Mouse (Mus musculus): Measurements from ENCODE around the gene Gata5. TPM values are rescaled to one million over a fixed set of nuclear protein-coding genes. Genes with fewer than 3 reads are reported as not detected.

Gene Gata5
- polyA plus RNA-seq, 1 experiment: not detected

DNA sequence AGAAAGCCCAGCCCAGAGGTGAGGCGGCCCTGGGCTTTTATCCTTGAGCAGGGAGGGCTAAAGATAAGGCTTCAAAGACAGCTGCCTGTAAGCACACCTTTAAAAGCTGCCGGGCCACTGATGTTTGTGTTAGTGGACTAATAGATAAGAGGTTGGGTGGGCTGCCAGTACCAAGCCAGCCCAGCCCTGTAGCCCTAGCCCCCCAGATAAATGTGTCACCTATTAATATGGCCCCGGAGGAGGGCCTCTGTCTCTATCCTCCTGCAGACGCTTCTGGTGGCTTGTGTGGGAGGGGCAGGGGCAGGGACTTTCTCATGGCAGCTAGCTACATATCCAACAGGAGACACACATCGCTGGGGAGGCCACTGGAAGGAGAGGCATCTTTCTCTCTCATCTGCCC lies 33.7 kb downstream of the Gata5 start:
- TF ChIP-seq CEBPB (IDR thresholded peaks at IDR 0.05; ENCODE audit: insufficient read depth, poor library complexity, severe bottlenecking): no peak
- TF ChIP-seq MYOD1 (IDR thresholded peaks at IDR 0.05; ENCODE audit: control insufficient read depth in 1 of 3, insufficient read length in 2 of 3, low read depth in 2 of 3): no peak
- no peak for TF ChIP-seq POLR2AphosphoS2 (IDR thresholded peaks at IDR 0.05; ENCODE audit: insufficient read length, low read depth)
- no peak for TF ChIP-seq TCF12 (IDR thresholded peaks at IDR 0.05; ENCODE audit: insufficient read depth, poor library complexity, severe bottlenecking)
- no peak for TF ChIP-seq TCF3 (IDR thresholded peaks at IDR 0.05; ENCODE audit: insufficient read length, low read depth)
- no peak for TF ChIP-seq USF1 (IDR thresholded peaks at IDR 0.05; ENCODE audit: low read depth)
- TF ChIP-seq MYOG (IDR thresholded peaks at IDR 0.05; ENCODE audit: control insufficient read depth in 1 of 3, insufficient read depth in 1 of 3, insufficient read length in 2 of 3, low read depth in 2 of 3): no peak
- TF ChIP-seq REST (IDR thresholded peaks at IDR 0.05; ENCODE audit: insufficient read depth, insufficient read length): no peak
- no peak for TF ChIP-seq MAX (IDR thresholded peaks at IDR 0.05; ENCODE audit: low read depth)
- TF ChIP-seq E2F4 (IDR thresholded peaks at IDR 0.05; ENCODE audit: insufficient read depth): no peak
- TF ChIP-seq POLR2A (IDR thresholded peaks at IDR 0.05; ENCODE audit: insufficient read length, low read depth): no peak
- H3K79me2 ChIP-seq (ENCODE audit: control insufficient read depth, insufficient read depth): no peaks in the 10 kb centered on the region
- H3ac ChIP-seq (ENCODE audit: control insufficient read depth, insufficient read length): no peak overlapping the region
- H3K36me3 ChIP-seq (ENCODE audit: control insufficient read depth, insufficient read depth): no peaks in the 10 kb centered on the region
- no peak overlapping the region for H3K4me3 ChIP-seq
- H3K4me2 ChIP-seq (ENCODE audit: low read depth): no peak overlapping the region
- H3K27me3 ChIP-seq (ENCODE audit: control insufficient read depth, insufficient read depth, insufficient read length): peaks cover 22% of the 10 kb centered on the region

DNA sequence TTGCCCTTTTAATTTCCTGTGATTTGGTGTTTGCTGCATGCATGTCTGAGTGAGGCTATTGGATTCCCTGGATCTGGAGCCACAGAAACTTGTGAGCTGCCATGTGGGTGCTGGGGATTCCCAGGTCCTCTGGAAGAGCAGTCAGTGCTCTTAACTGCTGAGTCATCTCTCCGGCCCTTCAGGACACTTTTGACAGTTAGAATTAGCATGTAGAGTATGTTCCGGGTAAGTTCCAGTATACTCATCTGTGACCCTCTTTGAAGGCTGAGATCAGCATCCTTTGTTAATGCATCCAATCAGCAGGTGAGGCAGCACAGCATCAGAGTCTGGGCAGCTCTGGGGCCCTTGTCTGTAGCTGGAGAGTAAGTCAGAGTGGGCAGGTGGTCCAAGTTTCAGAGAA lies 34.2 kb downstream of the Gata5 start:
- Histone ChIP-seq H3K36me3 (ENCODE audit: control insufficient read depth, insufficient read depth) (no peaks in the 10 kb centered on the region), H3ac (ENCODE audit: control insufficient read depth, insufficient read length) (no peak overlapping the region), H3K79me2 (ENCODE audit: control insufficient read depth, insufficient read depth) (no peaks in the 10 kb centered on the region), H3K4me3 (no peak overlapping the region), H3K4me2 (ENCODE audit: low read depth) (no peak overlapping the region), H3K27me3 (ENCODE audit: control insufficient read depth, insufficient read depth, insufficient read length) (peaks cover 21% of the 10 kb centered on the region)
- no peak for TF ChIP-seq POLR2AphosphoS2 (IDR thresholded peaks at IDR 0.05; ENCODE audit: insufficient read length, low read depth)
- TF ChIP-seq SRF (IDR thresholded peaks at IDR 0.05; ENCODE audit: control insufficient read depth, insufficient read length, low read depth): no peak
- no peak for TF ChIP-seq MAX (IDR thresholded peaks at IDR 0.05; ENCODE audit: low read depth)
- TF ChIP-seq TCF3 (IDR thresholded peaks at IDR 0.05; ENCODE audit: insufficient read length, low read depth): no peak
- TF ChIP-seq POLR2A (IDR thresholded peaks at IDR 0.05; ENCODE audit: insufficient read length, low read depth): no peak
- TF ChIP-seq E2F4 (IDR thresholded peaks at IDR 0.05; ENCODE audit: insufficient read depth): no peak
- no peak for TF ChIP-seq TCF12 (IDR thresholded peaks at IDR 0.05; ENCODE audit: insufficient read depth, poor library complexity, severe bottlenecking)
- TF ChIP-seq MYOG (IDR thresholded peaks at IDR 0.05; ENCODE audit: control insufficient read depth in 1 of 3, insufficient read depth in 1 of 3, insufficient read length in 2 of 3, low read depth in 2 of 3): no peak
- no peak for TF ChIP-seq MYOD1 (IDR thresholded peaks at IDR 0.05; ENCODE audit: control insufficient read depth in 1 of 3, insufficient read length in 2 of 3, low read depth in 2 of 3)
- no peak for TF ChIP-seq CEBPB (IDR thresholded peaks at IDR 0.05; ENCODE audit: insufficient read depth, poor library complexity, severe bottlenecking)
- TF ChIP-seq USF1 (IDR thresholded peaks at IDR 0.05; ENCODE audit: low read depth): no peak
- TF ChIP-seq REST (IDR thresholded peaks at IDR 0.05; ENCODE audit: insufficient read depth, insufficient read length): no peak

- H3K4me2 ChIP-seq (ENCODE audit: low read depth): no peak overlapping the region
- H3K4me3 ChIP-seq: no peak overlapping the region
- H3ac ChIP-seq (ENCODE audit: control insufficient read depth, insufficient read length): no peak overlapping the region
- no peaks in the 10 kb centered on the region for H3K79me2 ChIP-seq (ENCODE audit: control insufficient read depth, insufficient read depth)
- TF ChIP-seq CEBPB (IDR thresholded peaks at IDR 0.05; ENCODE audit: insufficient read depth, poor library complexity, severe bottlenecking) (no peak), MAX (IDR thresholded peaks at IDR 0.05; ENCODE audit: low read depth) (no peak), TCF3 (IDR thresholded peaks at IDR 0.05; ENCODE audit: insufficient read length, low read depth) (no peak), MYOG (IDR thresholded peaks at IDR 0.05; ENCODE audit: control insufficient read depth in 1 of 3, insufficient read depth in 1 of 3, insufficient read length in 2 of 3, low read depth in 2 of 3) (no peak), SRF (IDR thresholded peaks at IDR 0.05; ENCODE audit: control insufficient read depth, insufficient read length, low read depth) (no peak), TCF12 (IDR thresholded peaks at IDR 0.05; ENCODE audit: insufficient read depth, poor library complexity, severe bottlenecking) (no peak), E2F4 (IDR thresholded peaks at IDR 0.05; ENCODE audit: insufficient read depth) (no peak), POLR2A (IDR thresholded peaks at IDR 0.05; ENCODE audit: insufficient read length, low read depth) (no peak), REST (IDR thresholded peaks at IDR 0.05; ENCODE audit: insufficient read depth, insufficient read length) (no peak), USF1 (IDR thresholded peaks at IDR 0.05; ENCODE audit: low read depth) (no peak), MYOD1 (IDR thresholded peaks at IDR 0.05; ENCODE audit: control insufficient read depth in 1 of 3, insufficient read length in 2 of 3, low read depth in 2 of 3) (no peak), POLR2AphosphoS2 (IDR thresholded peaks at IDR 0.05; ENCODE audit: insufficient read length, low read depth) (no peak)
- H3K27me3 ChIP-seq (ENCODE audit: control insufficient read depth, insufficient read depth, insufficient read length): peaks cover 66% of the 10 kb centered on the region
- no peaks in the 10 kb centered on the region for H3K36me3 ChIP-seq (ENCODE audit: control insufficient read depth, insufficient read depth)
Measured at GRCm38 (mm10) chr2:180292906-180293305, 41.6 kb downstream of the Gata5 start.

- Histone ChIP-seq H3K4me2 (ENCODE audit: low read depth) (no peak overlapping the region), H3K4me3 (no peak overlapping the region), H3K79me2 (ENCODE audit: control insufficient read depth, insufficient read depth) (no peaks in the 10 kb centered on the region), H3K27me3 (ENCODE audit: control insufficient read depth, insufficient read depth, insufficient read length) (peaks cover 74% of the 10 kb centered on the region), H3K36me3 (ENCODE audit: control insufficient read depth, insufficient read depth) (no peaks in the 10 kb centered on the region), H3ac (ENCODE audit: control insufficient read depth, insufficient read length) (no peak overlapping the region)
- TF ChIP-seq MAX (IDR thresholded peaks at IDR 0.05; ENCODE audit: low read depth) (no peak), TCF3 (IDR thresholded peaks at IDR 0.05; ENCODE audit: insufficient read length, low read depth) (no peak), CEBPB (IDR thresholded peaks at IDR 0.05; ENCODE audit: insufficient read depth, poor library complexity, severe bottlenecking) (no peak), E2F4 (IDR thresholded peaks at IDR 0.05; ENCODE audit: insufficient read depth) (no peak), MYOD1 (IDR thresholded peaks at IDR 0.05; ENCODE audit: control insufficient read depth in 1 of 3, insufficient read length in 2 of 3, low read depth in 2 of 3) (no peak), REST (IDR thresholded peaks at IDR 0.05; ENCODE audit: insufficient read depth, insufficient read length) (no peak), SRF (IDR thresholded peaks at IDR 0.05; ENCODE audit: control insufficient read depth, insufficient read length, low read depth) (no peak), MYOG (IDR thresholded peaks at IDR 0.05; ENCODE audit: control insufficient read depth in 1 of 3, insufficient read depth in 1 of 3, insufficient read length in 2 of 3, low read depth in 2 of 3) (no peak), POLR2AphosphoS2 (IDR thresholded peaks at IDR 0.05; ENCODE audit: insufficient read length, low read depth) (no peak), USF1 (IDR thresholded peaks at IDR 0.05; ENCODE audit: low read depth) (no peak)
Measured at GRCm38 (mm10) chr2:180292026-180292425, 42.5 kb downstream of the Gata5 start.

Measured in myocyte (in vitro differentiated cells).